Mouse (Mus musculus): Measurements from ENCODE around the gene Mras.

The Mras gene

DNA sequence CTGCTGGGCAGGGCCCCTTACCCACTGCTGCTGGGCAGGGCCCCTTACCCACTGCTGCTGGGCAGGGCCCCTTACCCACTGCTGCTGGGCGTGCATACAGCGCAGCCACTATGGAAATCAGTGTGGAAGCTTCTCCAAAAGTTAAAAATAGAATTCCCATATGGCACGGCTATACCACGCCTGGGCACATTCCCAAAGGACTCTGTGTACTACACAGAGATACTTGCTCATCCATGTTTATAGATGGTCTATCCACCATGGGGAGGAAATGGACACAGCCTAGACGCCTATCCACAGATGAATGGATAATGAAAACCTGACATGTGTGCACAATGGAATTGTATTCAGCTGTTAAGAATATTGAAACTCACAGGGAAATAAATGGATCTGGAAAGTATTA is 3.8 kb upstream of the Mras start:
- no peak for DNase-seq (ENCODE audit: low spot score)

DNA sequence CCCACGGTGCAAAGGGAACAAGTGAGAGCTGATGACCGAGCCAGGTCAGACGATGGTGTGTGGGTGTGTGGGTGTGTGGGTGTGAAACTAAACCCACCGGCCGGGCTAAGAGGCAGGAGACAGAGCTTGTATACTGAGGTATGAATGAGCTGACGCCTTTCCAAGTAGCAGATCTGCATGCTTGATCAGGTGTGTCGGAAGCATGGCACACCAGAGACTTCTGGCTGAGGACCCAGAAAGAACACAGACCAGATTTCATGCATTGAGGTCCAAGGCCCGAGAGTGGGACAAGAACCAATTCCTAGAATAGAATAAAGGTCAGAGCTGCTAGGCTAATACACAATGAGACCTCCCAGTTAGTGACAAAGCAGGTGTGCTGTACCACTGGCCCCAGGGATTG is 1.9 kb upstream of the Mras start:
- no peak for DNase-seq (ENCODE audit: low spot score)

DNA sequence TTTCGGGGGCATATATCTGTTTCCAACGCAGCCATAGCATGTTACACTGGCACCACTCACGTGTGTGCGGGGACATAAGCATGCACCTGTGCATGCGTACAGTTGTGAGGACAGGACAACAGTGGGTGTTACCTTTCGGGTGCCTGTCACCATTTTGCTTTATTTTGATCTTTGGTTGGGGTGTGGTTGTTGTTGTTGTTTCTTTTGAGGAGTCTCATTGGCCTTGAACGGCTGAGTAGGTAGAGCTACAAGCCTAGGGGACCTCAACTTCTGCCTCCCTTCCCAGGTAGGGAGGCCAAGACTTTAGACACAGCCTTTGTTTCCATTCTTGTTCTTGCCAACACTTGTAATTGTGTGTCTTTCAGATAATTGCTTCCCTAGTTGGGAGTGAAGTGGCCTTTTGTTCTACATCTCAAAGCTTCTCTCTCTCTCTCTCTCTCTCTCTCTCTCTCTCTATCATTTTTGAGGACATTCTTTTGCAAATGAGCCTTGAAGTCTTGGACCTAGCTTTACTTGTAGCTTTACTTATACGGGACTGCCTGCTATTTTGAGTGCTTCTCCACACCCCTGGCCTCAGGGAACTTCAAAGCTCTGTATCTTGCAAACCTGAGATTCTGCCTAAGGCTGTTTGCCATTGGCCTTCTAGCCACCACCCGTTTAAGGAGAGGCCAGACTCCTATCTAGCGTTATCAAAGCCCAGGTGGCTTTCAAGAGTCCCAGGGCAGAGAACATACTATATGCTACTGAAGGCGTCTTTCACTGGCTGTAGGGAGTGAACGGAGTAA is 792 bp upstream of the Mras start:
- DNase-seq (ENCODE audit: low spot score): no peak

DNA sequence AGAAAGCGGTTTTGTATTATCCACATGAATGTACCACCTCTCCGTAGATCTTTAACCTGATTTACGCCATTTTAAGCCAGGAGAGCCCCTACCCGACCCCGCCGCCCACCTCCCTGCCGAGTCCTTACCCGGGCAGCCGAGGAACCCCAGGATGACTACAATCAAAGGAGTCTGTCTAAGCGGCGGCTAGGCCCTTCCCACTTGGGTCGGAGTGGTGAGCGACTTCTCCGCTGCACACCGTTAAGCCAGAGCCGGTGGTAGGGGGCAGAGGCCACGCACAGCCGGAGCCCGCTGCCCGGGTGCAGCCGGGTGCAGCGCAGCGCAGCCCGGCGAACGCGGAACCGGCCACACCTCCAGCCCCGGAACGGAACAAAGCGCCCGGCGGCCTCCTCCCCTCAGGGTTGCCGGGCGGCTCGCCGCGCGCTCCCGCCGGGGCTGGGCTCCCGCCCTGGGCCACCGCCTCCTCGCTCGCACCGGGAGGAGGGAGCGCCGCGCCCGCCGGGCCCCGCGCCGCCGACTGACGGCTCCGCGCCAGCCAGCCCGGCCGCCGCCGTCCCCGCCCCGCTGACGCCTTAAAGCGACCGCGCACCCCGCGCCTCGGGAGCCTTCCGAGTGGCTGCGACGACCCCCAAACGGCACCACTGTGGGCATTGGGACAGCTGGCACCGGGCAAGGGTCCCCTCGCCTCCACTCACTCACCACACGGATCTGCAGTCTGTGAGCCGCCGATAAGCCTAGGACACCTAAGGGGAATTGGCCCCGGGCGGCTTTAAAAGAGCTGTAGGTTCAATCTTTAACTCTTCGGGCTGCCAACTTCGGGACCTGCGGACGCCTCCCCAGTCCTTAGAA is 775 bp downstream of the Mras start:
- DNase-seq (ENCODE audit: low spot score): peak; percentile 61

DNA sequence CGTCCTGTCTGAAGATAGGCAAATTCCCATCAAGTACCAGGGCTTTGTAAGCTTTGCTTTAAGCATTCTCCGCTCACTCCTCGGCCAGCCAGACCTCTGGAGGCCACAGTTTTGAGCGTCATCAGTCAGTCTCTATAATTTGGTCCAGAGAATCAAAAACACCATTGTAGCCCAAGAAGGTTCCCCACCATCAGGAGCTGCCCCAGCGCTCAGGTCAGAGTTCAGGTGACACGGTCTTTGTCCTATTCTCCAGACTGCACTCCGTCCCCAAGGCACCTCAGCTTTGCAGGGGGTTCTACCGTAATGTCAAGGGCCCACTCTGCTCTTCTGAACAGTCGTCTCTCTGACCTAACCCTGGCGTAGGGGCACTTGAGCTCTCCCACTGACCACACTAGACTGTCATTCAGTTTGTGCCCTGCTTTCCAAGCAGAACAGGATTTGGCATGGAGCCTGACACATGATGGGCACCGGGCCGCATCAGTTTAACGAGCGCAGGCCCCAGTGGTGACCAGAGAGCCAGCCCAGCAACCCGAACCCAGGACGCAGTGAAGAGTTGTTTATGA is 1.5 kb downstream of the Mras start:
- peak; percentile 44 for DNase-seq (ENCODE audit: low spot score)

DNA sequence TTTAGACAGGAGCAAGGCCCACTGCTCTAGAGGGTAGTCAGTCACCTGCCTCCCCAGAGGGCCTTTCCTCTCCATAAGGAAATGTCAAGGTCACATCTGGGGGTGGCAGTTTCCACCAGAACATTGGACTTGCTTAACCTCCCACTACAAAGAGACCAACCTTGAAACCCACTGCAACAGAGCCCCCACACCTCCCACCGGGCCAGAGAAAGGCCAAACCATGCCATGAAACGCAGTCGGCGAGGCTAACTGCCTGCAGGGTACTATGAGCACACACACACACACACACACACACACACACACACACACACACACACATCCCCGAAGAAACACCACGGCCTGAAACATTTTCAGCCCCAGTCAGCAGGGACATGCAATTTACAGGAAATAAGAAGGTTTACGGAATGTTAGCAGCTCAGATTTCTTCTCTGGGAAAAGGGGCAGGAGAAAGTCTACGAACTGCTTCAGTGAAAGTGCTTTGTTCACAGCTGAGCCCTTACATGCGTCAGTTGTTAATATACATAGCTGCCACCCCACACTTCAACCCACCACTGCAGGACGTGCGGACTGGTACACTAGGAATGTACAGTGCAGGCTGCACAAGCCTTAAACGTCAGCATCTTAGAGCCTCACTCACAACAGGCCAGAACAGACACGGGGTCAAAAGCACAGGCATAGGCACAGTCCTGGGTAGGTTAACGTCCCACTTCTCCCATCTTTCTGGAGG is 2.1 kb downstream of the Mras start:
- peak; percentile 15 for DNase-seq (ENCODE audit: low spot score)

DNA sequence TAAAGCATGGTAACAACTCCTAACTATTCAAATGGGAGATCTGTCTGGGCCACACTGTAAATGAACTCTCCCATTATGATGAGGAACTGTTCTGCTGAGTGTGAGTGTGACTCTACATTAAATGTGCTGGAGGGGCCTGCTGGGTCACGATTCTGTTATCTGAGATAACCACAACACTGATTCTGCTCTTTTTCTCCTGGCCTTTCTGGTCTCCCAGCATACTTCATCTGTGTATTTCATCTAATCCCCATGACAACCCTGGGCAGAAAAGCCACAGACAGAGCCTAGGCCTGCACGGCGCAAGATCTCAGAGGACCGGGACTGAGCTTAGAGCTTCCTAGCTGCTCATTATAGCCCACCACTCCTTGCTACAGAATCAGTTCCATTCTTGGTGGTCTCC is 4.7 kb downstream of the Mras start:
- no peak for DNase-seq (ENCODE audit: low spot score)

DNA sequence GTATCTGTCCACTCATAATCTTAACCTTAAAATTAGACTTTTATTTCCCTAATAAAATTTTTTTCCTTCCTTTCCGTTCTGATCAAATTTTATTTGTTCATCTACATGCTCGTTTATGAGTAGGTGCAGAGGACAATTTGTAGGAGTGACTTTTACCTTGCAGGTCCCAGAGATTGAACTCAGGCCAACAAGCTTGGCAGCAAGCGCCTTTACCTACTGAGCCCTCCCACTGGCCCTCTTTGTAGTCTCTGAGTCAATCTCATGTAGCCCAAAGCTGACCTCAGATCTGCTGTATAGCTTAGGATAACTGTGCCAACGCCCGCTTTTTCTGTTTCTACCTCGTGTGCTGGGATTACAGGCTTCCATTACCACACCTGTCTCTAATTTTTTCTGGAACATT is 5.2 kb downstream of the Mras start:
- no peak for DNase-seq (ENCODE audit: low spot score)

DNA sequence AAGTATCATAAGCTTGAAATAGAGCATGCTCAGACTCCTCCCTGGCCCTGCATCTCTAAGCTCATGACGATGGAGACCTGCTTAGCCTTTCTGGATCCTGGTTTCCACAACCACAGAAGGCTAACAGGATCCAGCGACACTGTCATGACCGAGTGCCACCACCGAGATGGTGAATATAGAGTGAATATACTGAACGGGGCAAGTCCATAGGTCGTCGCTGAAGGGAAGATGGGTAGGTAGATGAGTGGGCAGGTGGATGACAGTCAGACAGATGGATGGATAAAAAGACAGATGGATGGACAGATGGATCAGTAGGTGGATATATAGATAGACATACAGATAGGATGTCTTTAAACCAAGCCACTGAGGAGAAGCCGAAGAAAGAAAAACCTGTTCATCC is 5.8 kb downstream of the Mras start:
- DNase-seq (ENCODE audit: low spot score): no peak

DNA sequence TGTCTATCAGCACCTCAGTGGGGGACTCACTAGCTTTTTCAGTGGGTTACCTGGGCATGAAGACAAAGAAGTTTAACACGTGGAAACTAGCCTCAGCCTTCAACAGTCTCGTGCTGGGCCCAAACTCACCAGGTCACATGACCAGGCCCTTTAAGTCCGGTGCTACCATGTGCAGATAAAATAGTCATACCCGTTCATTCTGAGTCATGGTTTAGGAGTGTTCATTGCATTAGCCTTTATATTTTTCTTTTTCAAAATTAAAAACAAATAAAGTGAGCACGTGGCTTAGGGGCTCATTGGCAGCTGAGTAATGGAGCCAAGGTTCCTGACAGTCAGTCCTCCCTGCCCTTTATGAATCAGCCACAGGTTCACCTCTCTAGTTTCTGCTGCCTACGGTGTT is 6.4 kb downstream of the Mras start:
- no peak for DNase-seq (ENCODE audit: low spot score)

DNA sequence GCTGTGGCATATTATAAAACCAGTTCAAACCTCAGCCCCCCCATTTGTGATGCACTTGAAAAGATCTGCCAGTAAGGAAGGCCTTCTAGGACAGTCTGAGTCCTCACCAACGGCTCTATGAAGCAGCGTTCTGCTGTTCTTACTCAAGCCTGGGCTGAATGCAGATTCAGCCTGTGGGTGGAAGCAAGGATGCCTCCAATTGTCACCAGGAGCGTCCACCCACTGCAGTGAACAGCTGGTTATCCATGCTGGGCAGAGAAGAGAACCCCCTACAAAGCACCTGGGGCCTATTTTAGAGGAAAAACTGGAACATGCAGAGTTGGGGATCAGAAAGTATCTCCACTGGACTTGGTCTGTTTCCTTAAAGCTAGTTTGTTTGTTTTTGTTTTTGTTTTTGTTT is 7.3 kb downstream of the Mras start:
- DNase-seq (ENCODE audit: low spot score): no peak

DNA sequence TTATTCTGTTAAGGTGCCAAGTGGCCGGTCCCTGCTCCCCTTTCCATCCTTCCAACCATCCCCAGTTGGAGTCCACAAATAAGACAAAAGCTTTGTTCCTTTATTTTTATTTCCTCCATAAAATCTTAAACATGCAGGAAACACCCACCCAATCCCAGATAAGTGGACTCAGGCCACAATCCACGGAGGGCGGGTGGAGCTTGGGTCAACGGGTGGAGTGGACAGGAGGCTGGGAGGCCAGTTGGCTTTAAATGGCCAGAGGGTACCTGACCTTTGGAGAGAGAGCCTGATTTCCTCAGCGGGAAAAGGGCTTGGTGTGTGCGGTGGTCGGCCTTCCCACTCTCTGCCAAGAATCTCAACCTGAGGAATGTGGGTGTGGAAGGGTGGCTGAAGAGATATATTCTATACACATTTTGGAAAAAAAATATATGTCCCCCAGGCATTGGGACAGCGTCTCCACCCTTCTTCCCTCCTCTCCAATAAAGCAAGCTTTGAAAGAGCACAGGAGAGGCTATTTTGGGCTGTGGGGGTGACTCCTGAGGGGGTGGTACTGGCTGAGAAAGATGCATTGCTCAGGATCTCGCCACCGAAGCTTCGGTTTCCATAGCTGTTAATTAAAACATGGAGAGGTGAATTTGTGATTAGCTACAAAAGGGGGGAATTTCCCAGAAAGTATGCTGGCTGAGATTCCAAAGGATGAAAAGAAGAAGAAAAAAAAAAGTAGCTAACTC is 8.4 kb downstream of the Mras start:
- no peak for DNase-seq (ENCODE audit: low spot score)

DNA sequence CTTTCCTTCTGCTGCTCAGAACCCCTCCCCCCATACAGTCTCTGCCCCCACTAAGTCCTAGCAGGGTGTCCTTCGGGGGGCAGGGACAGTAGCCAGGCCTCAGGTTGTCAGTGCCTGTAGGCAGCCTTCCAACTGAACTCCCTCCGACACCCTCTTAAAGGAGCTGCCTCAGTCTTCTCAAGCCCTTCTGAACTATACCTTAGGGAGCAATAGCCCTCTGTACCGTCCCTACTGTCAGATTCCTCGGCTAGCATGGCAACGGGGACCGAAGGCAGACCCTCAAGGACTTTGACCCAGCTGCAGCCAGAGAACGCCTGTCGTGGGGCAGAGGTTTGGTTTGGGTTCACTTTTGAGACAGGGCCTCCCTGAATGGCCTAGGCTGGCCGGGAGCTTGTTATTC is 11.9 kb downstream of the Mras start:
- no peak for DNase-seq (ENCODE audit: low spot score)

DNA sequence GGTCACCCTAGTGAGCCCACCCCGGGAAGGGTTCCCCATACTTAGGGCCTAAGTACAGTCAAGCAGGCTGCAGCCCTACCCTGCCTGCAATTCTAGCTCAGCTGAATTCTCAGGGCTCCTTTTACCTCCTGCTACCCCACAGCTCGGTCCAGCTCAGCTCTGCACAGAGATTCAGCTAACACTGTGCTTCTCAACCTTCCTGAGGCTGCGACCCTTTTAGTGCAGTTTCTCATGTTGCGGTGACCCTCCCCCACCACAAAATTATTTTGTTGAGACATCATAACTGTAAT is 12.7 kb downstream of the Mras start:
- no peak for DNase-seq (ENCODE audit: low spot score)

DNA sequence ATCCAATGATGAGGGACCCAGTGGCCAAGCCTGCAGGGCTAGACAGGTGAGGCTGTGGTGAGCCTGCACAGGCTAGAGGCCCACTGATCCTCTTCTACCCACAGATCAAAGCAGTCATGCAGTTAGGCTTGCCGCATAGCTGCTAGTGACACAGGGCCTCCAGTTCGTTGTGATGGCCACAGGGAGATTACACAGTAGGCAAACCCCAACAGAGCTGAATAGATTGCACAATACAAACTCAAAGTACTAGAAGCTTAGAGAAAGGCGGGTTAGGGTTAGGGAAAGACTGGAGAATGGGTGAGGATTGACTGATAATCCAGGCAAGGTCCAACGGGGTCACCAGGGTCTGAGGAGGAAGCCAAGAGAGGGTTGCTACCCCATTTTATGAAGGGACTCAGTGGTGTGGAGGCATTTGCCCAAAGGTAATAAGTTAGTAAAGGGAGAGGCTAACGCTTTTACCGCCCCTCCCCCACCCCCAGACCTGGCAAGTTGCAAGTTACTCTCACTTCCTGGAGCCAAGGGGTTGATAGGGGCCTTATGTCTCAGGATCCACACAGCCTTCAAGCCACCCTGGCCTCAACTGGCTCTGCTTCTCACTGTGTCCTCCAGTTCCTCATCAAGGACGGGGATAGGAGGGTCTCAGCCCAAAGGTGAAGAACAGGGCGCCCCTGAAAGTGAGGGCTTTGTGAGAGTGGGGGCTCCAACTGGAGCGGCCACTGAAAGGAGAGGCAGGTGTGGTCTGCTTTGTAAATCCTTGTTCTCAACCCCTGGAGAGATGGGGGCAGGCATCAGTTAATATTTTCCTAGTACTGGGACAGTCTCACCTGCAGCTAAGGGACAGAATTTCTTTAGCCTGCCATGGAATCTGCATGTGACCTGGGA is 13.2 kb downstream of the Mras start:
- no peak for DNase-seq (ENCODE audit: low spot score)

DNA sequence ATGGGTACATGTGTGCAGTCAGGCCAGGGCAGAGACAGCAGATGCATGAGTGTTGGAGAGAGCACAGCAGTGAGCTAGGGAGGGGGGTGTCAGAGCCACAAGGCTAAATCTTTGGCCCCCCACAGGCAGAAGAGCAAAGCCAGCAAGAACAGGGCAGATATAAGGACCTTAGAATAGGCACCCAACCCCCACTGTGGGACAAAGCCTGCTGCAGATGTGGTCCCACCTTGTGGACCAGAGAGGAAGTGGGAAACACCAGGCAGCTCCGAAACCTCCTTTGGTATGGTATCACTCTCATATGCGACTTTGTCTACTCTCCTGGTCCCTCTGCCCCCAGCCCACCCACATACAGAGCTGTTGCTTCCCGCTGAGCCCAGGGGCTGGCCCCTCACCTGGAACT is 15.3 kb downstream of the Mras start:
- no peak for DNase-seq (ENCODE audit: low spot score)

DNA sequence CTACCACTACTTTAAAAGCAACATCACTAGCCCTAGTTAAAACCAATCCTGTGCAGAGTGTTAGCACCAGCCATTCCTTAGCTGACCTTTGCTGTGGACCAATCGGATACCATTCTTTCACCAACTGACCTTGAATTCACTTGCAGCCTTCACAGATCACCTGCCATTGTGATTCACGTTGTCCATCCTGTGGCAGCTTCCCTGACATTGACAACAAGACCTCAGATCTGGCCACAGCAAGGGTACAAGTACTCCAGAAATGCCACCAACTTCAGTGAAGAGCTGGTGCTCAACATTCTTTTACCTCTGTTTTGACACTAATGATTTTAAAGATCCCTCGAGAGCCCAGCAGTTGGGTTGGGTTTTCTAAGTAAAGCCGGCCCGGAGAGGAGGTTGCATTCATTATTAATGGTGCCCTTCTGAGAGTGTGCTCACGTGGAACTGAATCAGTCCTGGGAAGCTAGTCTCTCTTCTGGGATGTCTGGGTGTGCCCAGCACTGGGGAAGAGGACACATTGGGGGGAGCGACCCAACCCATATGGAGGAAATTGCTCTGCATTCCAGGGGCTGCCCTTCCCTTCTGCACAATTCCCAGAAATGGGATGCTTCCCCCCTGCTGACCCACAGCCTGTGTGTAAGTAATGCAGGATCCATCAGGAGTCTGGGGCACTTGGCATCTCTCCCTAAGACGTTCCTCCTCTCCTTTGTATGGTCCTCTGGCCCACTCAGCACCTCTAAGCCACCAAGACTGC is 17.1 kb downstream of the Mras start:
- no peak for DNase-seq (ENCODE audit: low spot score)

DNA sequence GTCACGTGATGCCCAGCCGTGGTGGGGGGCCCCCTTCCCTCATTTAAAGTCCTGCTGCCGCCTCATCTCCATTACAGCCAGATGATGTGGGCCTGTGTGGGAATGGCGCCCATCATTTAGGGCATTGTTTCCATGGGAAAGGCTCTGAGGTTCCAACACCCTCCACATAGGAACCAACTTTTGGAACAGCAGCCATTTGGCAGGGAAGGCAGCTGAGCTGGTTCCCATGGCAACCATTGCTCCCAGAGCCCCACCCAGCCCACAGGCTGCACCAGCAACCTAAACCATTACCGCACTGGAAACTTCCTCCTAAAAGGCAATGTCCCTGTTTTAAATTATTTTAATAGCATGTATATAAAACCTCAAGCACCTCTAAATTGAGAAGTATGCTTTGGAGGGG is 18.8 kb downstream of the Mras start:
- DNase-seq (ENCODE audit: low spot score): peak; percentile 17

DNA sequence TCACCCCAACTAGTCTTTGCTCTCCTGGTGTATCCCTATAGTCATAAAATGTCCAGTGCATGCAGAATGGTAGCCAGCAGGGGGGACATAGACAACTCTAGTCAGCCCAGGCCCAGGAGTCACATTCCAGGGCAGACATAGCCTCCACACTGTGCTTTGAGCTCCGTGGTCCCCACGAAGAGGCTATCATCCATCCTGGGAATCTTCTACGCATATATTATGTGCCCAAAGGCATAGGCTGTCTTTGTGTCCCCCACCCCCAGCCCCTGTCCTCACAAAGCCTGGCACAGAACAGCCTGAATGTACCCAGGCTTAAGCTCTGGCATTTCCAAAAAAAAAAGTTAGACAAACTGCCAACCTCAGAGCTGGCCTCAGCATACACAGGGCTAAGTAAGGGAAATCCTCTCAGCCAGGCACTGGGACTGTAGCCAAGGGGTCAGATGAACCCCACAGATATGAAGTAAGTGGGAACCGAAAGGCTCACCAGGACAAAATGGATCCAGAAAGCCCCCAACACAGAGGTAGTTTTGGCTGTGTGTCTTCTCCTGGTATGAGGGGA is 19.8 kb downstream of the Mras start:
- DNase-seq (ENCODE audit: low spot score): no peak

DNA sequence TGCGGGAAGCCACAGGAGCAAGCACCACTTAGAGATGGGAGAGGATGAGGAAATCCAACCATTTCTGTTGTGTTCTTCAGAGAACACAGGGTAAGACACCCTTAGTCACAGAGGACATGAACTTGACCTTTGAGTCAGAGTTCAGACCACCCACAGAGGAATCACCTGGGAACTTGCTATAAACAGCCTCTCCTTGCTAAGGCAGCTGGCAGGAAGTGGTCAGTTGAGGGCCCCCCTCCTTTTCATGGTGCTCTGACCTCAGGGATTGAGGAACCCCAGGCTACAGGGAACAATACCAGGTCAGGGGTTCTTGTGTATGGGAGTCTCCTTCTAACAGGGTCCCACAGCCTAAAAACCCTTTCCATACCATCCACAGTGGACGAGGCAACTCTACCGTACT is 20.4 kb downstream of the Mras start:
- no peak for DNase-seq (ENCODE audit: low spot score)
